Mouse (Mus musculus) retina, postnatal 1 day (tissue): ENCODE data around the gene 2610528J11Rik.
"Not testable (repeated sequence)": the region's sequence is repeated elsewhere in the genome, so short reads cannot be mapped to it uniquely, and the experiment has no call there.

Experiments used
- DNase-seq: peaks from one replicate; pipeline ENCODE4 v3.0.0-alpha.2; 2012

Gene 2610528J11Rik

GRCm38 (mm10) chr4:118526408-118527334 is at the start of gene 2610528J11Rik:
Gene 2610528J11Rik, plus strand, starts transcription at chr4:118526999.
- DNase-seq = no peak

DNA sequence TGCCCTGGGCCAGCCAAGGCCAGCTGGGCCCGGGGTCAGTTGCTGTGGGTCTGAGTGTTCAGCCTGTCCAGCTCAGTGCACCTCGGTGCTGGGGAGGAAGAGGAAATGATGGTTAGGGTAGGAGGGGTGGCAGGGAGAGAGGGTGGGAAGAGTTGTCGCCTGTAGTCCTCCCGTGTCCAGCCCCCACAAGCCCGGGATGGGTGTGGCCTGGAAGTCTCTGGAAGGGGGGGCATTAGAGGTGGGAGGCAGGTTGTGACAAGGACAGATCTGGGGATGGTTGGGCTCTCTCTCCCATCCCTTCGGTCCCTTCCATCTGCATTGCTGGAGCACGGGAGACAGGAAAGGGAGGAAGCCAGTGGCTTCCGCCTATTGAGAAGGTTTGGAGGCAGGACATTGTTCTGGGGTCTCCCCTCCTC is 37.1 kb upstream of the 2610528J11Rik start, which contains the start of gene Tie1:
Gene Tie1 (minus strand): TSS at position 345 of the 416 bp plus-strand sequence.
- no peak for DNase-seq

DNA sequence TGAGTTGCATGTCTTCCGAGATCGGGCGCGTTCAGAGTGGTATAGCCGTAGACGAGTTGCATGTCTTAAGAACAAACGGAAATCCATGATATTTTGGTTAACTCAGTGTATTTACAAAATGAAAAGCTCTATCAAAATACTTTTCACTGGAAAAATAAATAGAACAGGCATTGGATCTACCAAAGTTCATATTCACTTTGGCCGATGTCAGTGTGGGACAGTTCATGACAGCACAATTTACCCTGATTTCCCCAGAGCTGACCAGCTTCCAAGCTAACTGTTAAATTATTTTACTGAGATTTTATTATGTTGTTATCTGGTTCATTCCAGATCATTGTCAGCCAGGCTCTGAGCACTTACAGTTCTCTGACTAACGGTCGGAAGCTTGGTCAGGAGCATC is 36.3 kb upstream of the 2610528J11Rik start:
- DNase-seq = no peak

DNA sequence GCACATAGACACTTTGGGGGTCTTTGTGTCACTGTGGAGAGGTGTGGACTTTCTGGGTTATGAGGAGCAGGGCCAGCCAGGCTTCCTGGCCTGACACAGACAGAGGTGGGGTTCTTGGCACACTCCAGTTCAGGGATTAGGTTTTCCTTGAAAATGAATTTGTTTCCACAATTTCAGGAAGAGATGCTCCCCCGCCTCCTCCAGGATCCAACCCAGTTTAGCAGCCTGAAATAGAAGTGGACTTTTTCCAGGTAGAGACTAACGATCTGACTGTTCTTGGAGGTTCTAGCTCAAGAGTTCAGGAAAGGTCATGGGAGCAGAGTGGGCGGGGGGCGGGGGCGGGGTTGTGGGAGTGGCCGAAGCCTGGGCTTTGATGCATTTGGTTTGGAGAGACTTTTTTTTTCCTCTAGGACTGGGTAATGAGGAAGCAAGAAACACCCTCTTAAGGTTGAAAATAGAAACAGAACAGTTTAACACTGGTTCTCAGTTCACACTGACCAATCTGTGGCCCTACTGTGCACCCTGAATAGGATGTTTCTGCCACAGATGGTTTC is 26.6 kb upstream of the 2610528J11Rik start:
- no peak for DNase-seq

DNA sequence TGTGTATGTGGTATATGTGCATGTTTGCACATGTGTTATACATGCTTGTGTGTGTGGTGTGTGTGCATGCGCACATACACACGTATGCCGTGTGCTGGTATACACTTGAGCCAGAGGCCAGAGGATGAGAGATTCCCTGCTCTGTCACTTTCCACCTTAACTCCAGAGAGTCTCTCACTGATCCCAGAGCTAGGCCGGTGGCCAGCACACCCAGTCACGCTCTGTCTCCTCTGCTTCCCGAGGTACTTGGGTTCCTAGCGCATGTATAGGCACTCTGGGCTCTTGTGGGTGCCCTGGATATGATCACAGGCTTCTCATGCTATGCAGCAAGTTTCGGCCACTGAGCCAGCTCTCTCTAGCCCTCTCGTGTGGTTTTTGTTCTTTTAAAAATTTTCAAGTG is 26.0 kb upstream of the 2610528J11Rik start:
- no peak for DNase-seq

- DNase-seq = no peak
Observed at GRCm38 (mm10) chr4:118505551-118505950, 21.2 kb upstream of the 2610528J11Rik start.

GRCm38 (mm10) chr4:118507171-118507570 is 19.6 kb upstream of the 2610528J11Rik start:
- DNase-seq = not testable (repeated sequence)

GRCm38 (mm10) chr4:118509050-118509449 is 17.7 kb upstream of the 2610528J11Rik start:
- DNase-seq = peak; percentile 8

DNA sequence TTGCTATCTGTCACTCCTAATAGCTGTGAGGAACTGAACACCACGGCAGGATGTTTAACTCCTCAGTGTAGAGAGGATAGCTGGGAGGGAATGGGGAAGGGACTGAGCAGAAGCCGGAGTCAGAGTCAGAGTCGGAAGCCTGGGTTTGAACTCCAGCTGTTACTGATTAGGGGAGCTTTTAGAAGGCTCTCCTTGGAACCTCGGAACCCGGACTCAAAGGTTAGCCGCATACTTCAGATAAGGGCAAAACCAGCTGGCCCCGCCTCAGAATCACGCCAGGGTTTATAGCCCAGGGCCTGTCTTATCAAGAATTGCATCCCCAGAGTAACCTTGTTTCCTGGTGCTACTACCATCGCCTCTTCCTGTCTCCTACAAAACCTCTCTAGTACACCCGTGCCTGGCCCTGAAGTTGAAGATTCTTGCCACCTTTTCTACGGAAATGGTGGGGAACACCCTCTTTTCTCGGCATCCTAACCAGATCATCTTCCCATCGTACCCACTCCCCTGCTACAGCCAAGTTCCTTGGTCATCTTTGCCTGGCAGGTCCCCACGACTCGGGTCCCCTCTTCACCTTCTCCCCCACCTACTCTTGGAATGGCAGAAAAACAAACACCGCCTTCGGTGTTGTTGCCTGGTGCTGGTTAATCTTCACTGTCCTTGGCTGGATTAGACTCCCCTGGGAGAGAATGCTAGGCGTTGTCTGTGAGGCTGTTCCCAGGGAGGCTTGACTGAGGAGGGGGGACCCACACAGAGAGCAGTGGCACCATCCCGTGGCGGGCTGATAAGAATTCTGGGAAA is 9.9 kb upstream of the 2610528J11Rik start:
- DNase-seq = peak; percentile 43

- DNase-seq = no peak
Observed at GRCm38 (mm10) chr4:118517497-118518146, 9.2 kb upstream of the 2610528J11Rik start.

DNA sequence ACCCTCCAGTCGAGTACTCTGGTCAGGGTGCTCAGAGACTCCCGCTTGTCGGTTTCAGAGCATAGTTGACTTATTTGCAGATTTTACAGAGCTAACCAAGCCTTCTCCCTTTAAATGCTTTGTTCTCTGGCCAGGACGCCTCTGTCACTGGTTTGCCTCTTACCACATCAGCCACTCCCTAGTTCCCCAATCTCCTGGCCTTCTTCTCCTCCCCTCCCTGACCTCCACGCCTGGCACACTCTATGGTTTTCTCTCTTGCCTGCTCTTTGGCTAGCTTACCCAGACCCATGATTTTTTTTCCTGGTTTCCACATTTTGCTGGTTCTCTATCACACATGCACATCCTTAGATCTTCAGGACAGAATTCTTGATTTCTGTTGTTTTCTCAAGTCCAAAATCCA is 8.6 kb upstream of the 2610528J11Rik start:
- no peak for DNase-seq

- DNase-seq = no peak
Observed at GRCm38 (mm10) chr4:118522248-118522647, 4.6 kb upstream of the 2610528J11Rik start.

DNA sequence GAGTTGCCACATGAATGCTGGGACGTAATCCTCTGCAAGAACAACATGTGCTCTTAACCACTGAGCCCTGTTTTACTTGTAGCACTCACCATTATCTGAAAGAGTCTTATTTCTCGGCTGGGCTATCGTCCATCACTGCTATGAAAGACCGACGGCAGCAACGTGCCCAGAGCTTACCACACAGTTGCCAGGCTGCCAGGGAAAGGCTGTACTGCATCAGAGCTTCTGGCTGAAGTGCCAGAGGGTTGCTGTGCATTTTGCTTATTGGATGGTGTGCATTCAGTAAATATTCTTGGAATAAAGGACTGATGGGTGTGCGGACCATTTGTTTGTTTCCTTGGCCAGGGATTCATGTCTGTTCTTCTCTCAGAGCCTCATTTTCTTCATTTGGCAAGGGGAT is 2.8 kb upstream of the 2610528J11Rik start:
- DNase-seq = no peak

- DNase-seq = no peak
Observed at GRCm38 (mm10) chr4:118525779-118526178, 1.0 kb upstream of the 2610528J11Rik start.

DNA sequence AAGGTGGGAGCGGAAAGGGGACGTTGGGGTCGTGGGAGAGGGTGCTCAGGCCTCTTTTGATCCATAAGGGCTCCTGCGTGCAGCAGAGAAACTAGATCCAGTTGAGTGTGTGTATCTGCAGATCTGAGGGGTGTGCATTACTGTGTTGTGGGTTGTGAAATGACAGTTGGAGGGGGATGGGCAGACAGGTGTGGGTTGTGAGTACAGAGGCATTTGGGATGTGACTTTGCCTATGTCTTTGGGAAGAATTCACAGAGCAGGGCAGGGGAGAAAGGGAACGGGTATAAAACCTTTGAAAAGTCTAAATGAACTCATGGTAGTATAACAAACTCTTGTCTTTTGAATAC is 509 bp downstream of the 2610528J11Rik start:
- DNase-seq = no peak

GRCm38 (mm10) chr4:118527720-118528119 is 921 bp downstream of the 2610528J11Rik start:
- DNase-seq = no peak

DNA sequence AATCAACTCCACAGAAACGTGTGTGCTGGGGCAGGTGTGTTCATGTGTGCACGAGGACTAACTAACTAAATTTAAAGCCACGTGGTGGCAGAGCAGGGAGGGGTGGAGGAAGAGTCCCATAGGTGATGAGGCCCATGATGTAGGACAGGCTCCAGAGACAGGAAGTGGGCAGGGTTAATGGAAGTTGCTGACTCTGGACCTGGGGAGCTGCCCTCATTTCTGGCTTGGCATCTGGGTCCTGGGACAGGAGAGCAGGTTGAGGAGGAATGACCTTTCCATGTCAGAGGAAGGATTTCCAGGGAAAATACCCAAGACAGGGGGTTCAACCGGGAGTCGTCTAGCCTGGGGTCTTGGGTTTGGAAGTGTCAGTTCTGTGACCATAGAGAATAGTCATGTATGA is 5.9 kb downstream of the 2610528J11Rik start:
- no peak for DNase-seq

DNA sequence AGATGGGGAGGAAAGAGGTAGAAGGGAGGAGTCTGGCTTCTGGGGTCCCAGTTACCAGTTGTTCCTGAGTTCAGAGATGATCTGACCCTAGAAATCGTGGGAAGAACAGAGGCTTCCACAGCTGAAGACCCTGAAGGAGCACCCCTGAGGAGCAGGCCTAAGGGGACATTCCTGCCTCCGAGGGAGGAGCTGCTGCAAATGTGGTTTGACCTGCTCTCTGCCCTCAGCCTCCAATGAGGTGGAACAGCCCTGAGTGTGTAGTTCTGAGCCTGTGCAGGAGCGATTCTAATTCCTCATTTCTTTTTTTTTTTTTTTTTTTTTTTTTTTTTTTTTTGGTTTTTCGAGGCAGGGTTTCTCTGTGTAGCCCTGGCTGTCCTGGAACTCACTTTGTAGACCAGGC is 6.4 kb downstream of the 2610528J11Rik start:
- DNase-seq = no peak

- DNase-seq = no peak
Observed at GRCm38 (mm10) chr4:118533605-118534004, 6.8 kb downstream of the 2610528J11Rik start.

DNA sequence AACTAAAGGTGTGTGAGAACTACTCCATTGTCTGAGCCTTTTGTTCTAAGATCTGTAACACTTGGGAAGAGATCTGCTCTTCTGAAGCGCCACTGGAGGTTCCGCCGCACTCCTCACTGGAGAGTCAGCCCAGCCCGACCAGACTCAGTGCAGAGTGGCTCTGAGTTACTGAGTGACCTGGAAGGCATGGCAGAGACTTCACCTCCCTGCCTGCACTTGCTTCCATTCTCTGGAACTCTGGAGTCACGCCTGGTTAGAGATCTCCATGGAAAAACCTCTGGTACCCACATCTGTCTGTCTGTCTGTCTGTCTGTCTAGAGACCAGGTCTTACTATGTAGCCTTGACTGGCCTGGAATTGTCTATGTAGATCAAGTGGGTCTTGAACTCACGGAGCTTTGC is 8.8 kb downstream of the 2610528J11Rik start:
- DNase-seq = no peak

DNA sequence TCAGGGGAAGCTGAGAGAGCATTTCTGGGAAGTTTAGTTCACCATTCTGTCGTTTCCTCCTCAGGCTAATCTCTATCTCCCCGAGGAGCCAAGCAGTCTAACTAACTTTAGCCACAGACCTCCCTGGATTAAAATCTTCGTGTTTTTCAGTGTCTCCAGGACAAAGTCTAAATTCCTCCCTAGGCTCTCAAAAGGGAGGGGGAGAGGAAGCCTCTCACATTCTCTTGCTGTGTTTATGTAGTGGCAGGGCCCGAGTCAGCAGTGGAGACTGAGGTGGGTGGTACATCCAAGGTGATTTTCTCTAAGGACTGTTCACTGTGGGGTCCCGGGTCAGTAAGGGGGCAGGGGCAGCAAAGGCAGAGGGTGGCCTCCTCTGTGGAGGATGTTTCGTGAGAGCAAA is 11.0 kb downstream of the 2610528J11Rik start:
- DNase-seq = no peak

- no peak for DNase-seq
Observed at GRCm38 (mm10) chr4:118539904-118540303, 13.1 kb downstream of the 2610528J11Rik start.
